ENCODE assay signal across 18 mouse cellular contexts in genomic region chr17:83125057-83125456, GRCm38 (mm10).
DNase-seq lines count a peak whose midpoint lies in the region; ATAC-seq and TF ChIP-seq lines count a peak whose summit lies in the region.
"Had no signal": no experiment of that assay in that cellular context is flagged by ENCODE, and none has a peak within 500 bp of the region (broad histone marks: within the 10 kb centered on the region; RNA-seq: fewer than 3 reads in every experiment).

No protein-coding gene starts in this region.

- no peak for DNase-seq in heart, adult 11 months
- DNase-seq in hindbrain, embryonic 11.5 days (ENCODE audit: low spot score) = no peak
- DNase-seq in hindbrain, postnatal 0 days (ENCODE audit: low spot score) = no peak
- no peak for DNase-seq in midbrain, embryonic 11.5 days (ENCODE audit: low spot score, missing footprints)
- DNase-seq in thymus, adult 18-20 months = no peak
- DNase-seq: cerebellum, postnatal 10 days; embryo, embryonic 11 days; gastrocnemius, postnatal 36 days; kidney, postnatal 14 days; liver; liver, postnatal 0 days; lung, postnatal 36 days; thymus, postnatal 4 days had no signal

- peak overlapping the region; percentile 5; the same call in 1 of the 2 replicates for H3K4me2 ChIP-seq in heart, embryonic 11.5 days
- no peak overlapping the region for H3K4me2 ChIP-seq in hindbrain, embryonic 11.5 days (replicated peaks; ENCODE audit: low read depth, low read length)
- H3K4me2 ChIP-seq in hindbrain, postnatal 0 days (ENCODE audit: low read depth, low read length) = no peak overlapping the region
- no peak overlapping the region for H3K4me2 ChIP-seq in neural tube, embryonic 13.5 days
- no peak overlapping the region for H3K4me2 ChIP-seq in neural tube, embryonic 15.5 days
- H3K4me2 ChIP-seq in midbrain, embryonic 11.5 days = no peak overlapping the region

- peak overlapping the region; percentile 10; the same call in 1 of the 2 replicates for H3K9ac ChIP-seq in heart, embryonic 11.5 days (ENCODE audit: low read depth, low read length)
- H3K9ac ChIP-seq in hindbrain, embryonic 11.5 days (ENCODE audit: low read depth, low read length) = no peak overlapping the region
- H3K9ac ChIP-seq in hindbrain, postnatal 0 days (replicated peaks; ENCODE audit: low read length) = no peak overlapping the region
- H3K9ac ChIP-seq in neural tube, embryonic 13.5 days = no peak overlapping the region
- H3K9ac ChIP-seq in neural tube, embryonic 15.5 days (replicated peaks) = no peak overlapping the region
- H3K9ac ChIP-seq in midbrain, embryonic 11.5 days (ENCODE audit: low read length) = no peak overlapping the region
- H3K9ac ChIP-seq: liver, postnatal 0 days had no signal

- no peaks in the 10 kb centered on the region for H3K9me3 ChIP-seq in heart, embryonic 11.5 days (replicated peaks; ENCODE audit: control insufficient read depth, low read length)
- H3K9me3 ChIP-seq in hindbrain, embryonic 11.5 days (ENCODE audit: control insufficient read depth, low read length) = no peaks in the 10 kb centered on the region
- no peaks in the 10 kb centered on the region for H3K9me3 ChIP-seq in hindbrain, postnatal 0 days (ENCODE audit: low read length)
- H3K9me3 ChIP-seq in neural tube, embryonic 13.5 days = no peaks in the 10 kb centered on the region
- no peaks in the 10 kb centered on the region for H3K9me3 ChIP-seq in neural tube, embryonic 15.5 days (replicated peaks)
- H3K9me3 ChIP-seq in midbrain, embryonic 11.5 days (ENCODE audit: control insufficient read depth, low read length) = no peaks in the 10 kb centered on the region

- TF ChIP-seq CTCF in hindbrain, postnatal 0 days (IDR thresholded peaks at IDR 0.05; ENCODE audit: low read depth) = no peak

- peak overlapping the region; percentile 51; the same call in 1 of the 2 replicates for H3K27ac ChIP-seq in heart, embryonic 11.5 days (ENCODE audit: low read depth, low read length)
- 0 out of 2 replicates have a peak overlapping the region, but pooled peaks have one; percentile 9 for H3K27ac ChIP-seq in hindbrain, embryonic 11.5 days (ENCODE audit: low read depth, low read length)
- H3K27ac ChIP-seq in hindbrain, postnatal 0 days = no peak overlapping the region
- H3K27ac ChIP-seq in neural tube, embryonic 13.5 days (replicated peaks) = 0 out of 2 replicates have a peak overlapping the region, but pooled peaks have one; percentile 40
- no peak overlapping the region for H3K27ac ChIP-seq in neural tube, embryonic 15.5 days (replicated peaks)
- no peak overlapping the region for H3K27ac ChIP-seq in midbrain, embryonic 11.5 days (ENCODE audit: low read depth, low read length)

- no peak for ATAC-seq in heart, embryonic 11.5 days (replicated peaks; ENCODE audit: insufficient number of reproducible peaks, low FRiP score, low TSS enrichment)
- no peak for ATAC-seq in hindbrain, embryonic 11.5 days (ENCODE audit: low FRiP score)
- no peak for ATAC-seq in hindbrain, postnatal 0 days
- ATAC-seq in neural tube, embryonic 13.5 days (ENCODE audit: low read depth) = no peak
- ATAC-seq in neural tube, embryonic 15.5 days (ENCODE audit: low FRiP score) = no peak
- ATAC-seq in midbrain, embryonic 11.5 days (ENCODE audit: low FRiP score) = no peak
- ATAC-seq: forebrain, embryonic 14.5 days; liver, postnatal 0 days had no signal

- no peaks in the 10 kb centered on the region for H3K36me3 ChIP-seq in heart, embryonic 11.5 days (ENCODE audit: control insufficient read depth, insufficient read depth, low read length)
- no peaks in the 10 kb centered on the region for H3K36me3 ChIP-seq in hindbrain, embryonic 11.5 days (ENCODE audit: control insufficient read depth, insufficient read depth, low read length)
- H3K36me3 ChIP-seq in hindbrain, postnatal 0 days (ENCODE audit: insufficient read depth, low read length) = no peaks in the 10 kb centered on the region
- no peaks in the 10 kb centered on the region for H3K36me3 ChIP-seq in neural tube, embryonic 13.5 days
- H3K36me3 ChIP-seq in neural tube, embryonic 15.5 days = no peaks in the 10 kb centered on the region
- H3K36me3 ChIP-seq in midbrain, embryonic 11.5 days (ENCODE audit: control insufficient read depth, insufficient read depth, low read length) = no peaks in the 10 kb centered on the region

- H3K4me1 ChIP-seq in heart, embryonic 11.5 days (ENCODE audit: control insufficient read depth, insufficient read depth, low read length) = peaks cover 62% of the 10 kb centered on the region
- H3K4me1 ChIP-seq in hindbrain, embryonic 11.5 days (replicated peaks; ENCODE audit: control insufficient read depth, insufficient read depth, low read length) = peaks cover 17% of the 10 kb centered on the region
- H3K4me1 ChIP-seq in hindbrain, postnatal 0 days (ENCODE audit: insufficient read depth, low read length) = peaks cover 16% of the 10 kb centered on the region
- H3K4me1 ChIP-seq in neural tube, embryonic 13.5 days (replicated peaks) = peaks cover 63% of the 10 kb centered on the region
- peaks cover 31% of the 10 kb centered on the region for H3K4me1 ChIP-seq in neural tube, embryonic 15.5 days
- H3K4me1 ChIP-seq in midbrain, embryonic 11.5 days (ENCODE audit: control insufficient read depth, insufficient read depth, low read length) = peaks cover 15% of the 10 kb centered on the region

- no peak overlapping the region for H3K4me3 ChIP-seq in heart, embryonic 11.5 days (ENCODE audit: low read depth, low read length)
- H3K4me3 ChIP-seq in hindbrain, embryonic 11.5 days (ENCODE audit: low read depth, low read length) = no peak overlapping the region
- no peak overlapping the region for H3K4me3 ChIP-seq in hindbrain, postnatal 0 days (ENCODE audit: low read length)
- H3K4me3 ChIP-seq in neural tube, embryonic 13.5 days = no peak overlapping the region
- no peak overlapping the region for H3K4me3 ChIP-seq in neural tube, embryonic 15.5 days (replicated peaks)
- no peak overlapping the region for H3K4me3 ChIP-seq in midbrain, embryonic 11.5 days (ENCODE audit: low read depth, low read length)
- H3K4me3 ChIP-seq: erythroblast, embryonic 14.5 days had no signal

- no peaks in the 10 kb centered on the region for H3K27me3 ChIP-seq in heart, embryonic 11.5 days (ENCODE audit: control insufficient read depth, insufficient read depth, low read length)
- H3K27me3 ChIP-seq in hindbrain, embryonic 11.5 days (ENCODE audit: control insufficient read depth, insufficient read depth, low read length) = no peaks in the 10 kb centered on the region
- H3K27me3 ChIP-seq in hindbrain, postnatal 0 days (ENCODE audit: insufficient read depth, low read length) = no peaks in the 10 kb centered on the region
- peaks cover 4% of the 10 kb centered on the region for H3K27me3 ChIP-seq in neural tube, embryonic 13.5 days
- no peaks in the 10 kb centered on the region for H3K27me3 ChIP-seq in neural tube, embryonic 15.5 days (replicated peaks)
- peaks cover 16% of the 10 kb centered on the region; the same call in 1 of the 2 replicates for H3K27me3 ChIP-seq in midbrain, embryonic 11.5 days (ENCODE audit: control insufficient read depth, insufficient read depth, low read length)

Comparison
In these comparisons a context has a peak if more than half of its experiments do, and no peak if none do; other contexts are left out.
1. H3K27ac ChIP-seq: peak in heart, embryonic 11.5 days (single experiment), hindbrain, embryonic 11.5 days (single experiment) and neural tube, embryonic 13.5 days (single experiment); none in hindbrain, postnatal 0 days (single experiment), neural tube, embryonic 15.5 days (single experiment) and midbrain, embryonic 11.5 days (single experiment).